Mouse (Mus musculus): ENCODE results near the gene Farsa.

The Farsa gene

DNA sequence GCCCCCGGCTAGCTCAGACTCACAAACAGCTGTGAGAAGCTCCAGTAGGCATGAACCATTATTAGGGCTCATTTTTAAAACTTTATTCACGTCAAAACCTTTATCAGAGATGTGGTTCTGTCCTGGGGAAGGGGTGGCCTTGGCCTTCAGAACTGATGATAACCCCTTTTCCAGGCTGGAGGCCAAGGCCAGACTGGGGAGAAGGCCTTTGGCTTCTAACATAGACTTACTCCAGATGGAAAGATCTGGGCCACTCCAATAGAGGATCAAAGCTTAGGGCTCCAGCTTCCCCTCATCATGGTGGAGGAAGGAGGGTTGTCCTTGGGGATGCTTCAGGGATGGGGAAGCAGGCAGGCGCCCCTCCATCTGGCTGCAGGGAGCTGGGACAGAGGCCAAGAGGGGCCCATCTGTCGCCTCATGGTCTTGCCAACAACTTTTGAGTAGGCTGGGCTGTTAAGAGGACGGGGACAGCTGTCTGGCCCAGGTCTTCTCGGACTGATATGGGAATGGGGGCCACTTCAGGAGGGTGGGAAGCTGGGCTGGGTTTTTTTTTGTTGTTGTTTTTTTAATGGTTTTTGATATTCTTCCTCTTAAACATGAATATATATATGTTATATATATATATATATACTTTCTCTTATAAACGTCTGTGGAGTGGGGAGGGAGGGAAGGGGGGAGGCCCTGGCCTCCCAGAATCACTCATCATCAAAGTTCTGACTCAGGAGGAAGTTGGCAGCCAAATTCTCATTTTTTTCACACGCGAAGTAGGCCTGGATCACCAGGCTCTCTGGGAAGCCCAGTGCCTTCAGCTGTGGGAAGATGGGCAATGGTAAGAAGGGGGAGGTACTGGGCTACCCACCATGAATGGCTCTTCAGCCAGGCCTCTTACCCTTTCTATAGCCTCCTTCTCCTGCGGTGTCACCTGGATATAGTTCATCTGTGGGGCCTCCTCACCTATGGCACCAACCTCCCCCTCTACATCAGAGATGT is 21.6 kb upstream of the Farsa start:
- peak; percentile 72 to 73 for DNase-seq (ENCODE audit: low spot score in 2 of 2)

- no peak for DNase-seq (ENCODE audit: low spot score in 2 of 2)
Observed at GRCm38 (mm10) chr8:84837149-84837911, 19.5 kb upstream of the Farsa start.

DNA sequence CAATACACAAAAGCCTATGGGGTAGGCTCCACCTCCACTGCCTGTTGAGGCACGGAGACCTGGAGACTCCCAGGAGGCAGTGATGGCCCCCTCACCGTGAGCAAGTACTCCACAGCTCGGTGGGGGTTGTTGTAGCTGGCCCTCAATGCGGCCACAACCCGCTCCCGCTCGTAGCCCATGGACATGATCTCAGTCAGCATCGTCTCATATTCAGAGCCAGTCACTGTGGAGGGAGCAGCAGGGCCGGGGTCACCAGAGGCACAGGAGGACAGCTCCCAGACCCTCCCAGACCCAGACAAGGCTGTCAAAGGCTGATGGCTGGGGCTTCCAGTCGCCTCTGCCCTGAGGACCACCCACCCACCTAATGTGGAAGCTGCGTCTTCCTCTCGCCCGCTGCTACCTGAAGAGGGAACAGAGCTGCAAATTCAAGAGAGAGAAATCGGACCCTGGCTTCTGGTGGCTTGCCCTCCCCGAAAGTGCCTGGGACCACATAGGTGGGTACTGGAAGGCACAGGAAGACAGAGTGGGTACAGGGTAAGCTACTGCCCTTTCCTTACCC is 18.8 kb upstream of the Farsa start:
- DNase-seq (ENCODE audit: low spot score in 2 of 2) = no peak

DNA sequence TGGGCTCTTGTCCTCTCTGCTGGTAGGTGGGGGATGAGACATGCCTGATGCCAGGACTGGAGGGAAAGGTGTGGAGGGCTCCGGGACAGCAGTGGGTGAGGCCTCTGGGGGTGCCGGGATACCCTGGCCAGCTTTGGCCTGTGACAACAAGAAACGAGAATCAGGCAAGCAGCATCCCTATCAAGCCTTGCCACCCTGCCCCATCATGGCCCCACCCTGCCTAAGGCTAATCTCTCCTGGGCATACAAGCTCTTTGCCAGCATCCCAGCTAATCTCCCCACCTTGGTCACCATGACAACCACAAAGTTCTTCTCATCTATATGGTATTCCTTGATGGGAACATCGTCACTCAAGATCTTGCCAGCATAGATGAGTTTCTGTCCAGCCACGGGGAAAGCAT is 18.3 kb upstream of the Farsa start:
- no peak for DNase-seq (ENCODE audit: low spot score in 2 of 2)

GRCm38 (mm10) chr8:84839411-84839810 is 17.4 kb upstream of the Farsa start:
- no peak for DNase-seq (ENCODE audit: low spot score in 2 of 2)

- DNase-seq (ENCODE audit: low spot score in 2 of 2) = no peak
Observed at GRCm38 (mm10) chr8:84839875-84840247, 16.9 kb upstream of the Farsa start.

- DNase-seq (ENCODE audit: low spot score in 2 of 2) = peak; percentile 93
Observed at GRCm38 (mm10) chr8:84840248-84840999, 16.4 kb upstream of the Farsa start, which contains the start of gene Rad23a. Gene Rad23a, minus strand, starts transcription at chr8:84840665.

DNA sequence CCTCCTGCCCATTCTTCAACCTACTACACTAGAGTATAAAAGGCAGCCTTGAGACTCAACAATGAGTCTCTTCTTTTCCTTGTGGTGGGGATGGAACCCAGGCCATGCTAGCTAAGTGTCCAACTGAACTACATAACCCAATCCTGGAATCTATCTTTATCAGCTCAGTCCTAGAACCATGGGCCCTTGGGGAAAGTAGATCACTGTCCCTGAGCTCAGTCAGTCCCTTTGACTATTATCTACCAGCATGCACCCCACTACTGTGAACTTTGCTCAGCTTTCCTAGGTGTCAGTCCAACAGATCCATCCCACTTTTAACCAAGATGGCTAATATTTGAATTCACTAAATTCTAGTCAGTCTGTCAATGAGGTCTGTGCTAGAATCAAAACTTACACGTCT is 15.3 kb upstream of the Farsa start:
- no peak for DNase-seq (ENCODE audit: low spot score in 2 of 2)

DNA sequence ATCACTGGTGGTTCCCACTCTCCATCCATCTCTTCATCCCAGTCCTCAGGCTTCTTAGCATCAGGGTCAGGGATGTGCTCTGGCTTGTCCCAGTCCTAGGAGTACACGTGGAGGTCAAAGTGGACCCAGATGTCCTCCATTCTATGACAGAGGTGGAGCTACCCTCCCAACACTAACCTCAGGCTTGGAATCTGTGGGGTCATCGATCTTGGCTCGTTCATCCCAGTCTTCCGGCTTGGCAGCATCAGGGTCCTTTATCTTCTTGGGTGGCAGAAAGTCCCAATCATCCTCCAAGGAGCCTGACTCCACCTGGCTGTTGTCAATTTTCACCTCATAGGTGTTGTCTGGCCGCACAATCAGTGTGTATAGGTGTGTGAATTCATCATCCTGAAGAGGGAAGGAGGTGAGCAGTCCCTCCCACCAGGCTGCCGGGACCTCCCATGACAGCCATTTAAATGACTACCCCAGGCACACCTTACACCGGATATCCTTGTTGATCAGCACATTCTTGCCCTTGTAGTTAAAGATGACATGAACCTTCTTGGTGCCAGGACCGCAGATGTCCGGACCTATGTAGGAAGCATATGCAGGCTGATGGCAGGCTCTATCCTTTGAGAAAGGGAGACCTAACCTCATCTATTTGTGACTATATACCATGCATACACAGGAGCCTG is 12.3 kb upstream of the Farsa start:
- DNase-seq (ENCODE audit: low spot score in 2 of 2) = no peak

GRCm38 (mm10) chr8:84845355-84846093 is 11.3 kb upstream of the Farsa start:
- DNase-seq (ENCODE audit: low spot score in 2 of 2) = no peak

DNA sequence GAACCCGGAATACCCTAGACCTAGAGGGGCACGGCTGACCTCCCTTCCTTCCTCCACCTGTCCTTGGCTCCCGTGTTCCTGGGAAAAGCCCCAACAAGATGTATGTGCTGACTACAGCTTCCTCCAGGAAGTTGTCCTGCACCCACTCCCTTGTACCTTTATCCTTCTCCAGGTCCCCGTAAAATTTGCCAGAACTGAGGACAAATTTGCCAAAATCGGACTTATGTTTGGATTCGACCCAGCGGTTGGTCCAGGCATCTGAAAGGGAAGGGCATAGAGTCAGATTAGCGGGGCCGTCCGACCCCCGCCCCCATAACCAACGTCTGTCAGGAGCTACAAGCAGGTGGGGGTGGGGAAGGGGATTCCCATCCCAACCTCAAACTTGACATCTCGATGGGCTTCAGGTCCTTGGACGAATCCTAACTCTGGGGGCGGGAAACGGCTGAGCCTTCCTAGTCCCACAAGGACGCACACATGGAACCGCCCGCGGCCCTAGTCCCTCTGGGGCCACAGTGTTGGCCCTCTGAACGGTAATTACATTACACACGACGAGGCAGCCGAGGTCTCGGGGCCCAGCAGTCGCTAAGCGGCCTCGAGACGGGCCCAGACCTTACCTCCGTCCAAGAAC is 10.6 kb upstream of the Farsa start:
- no peak for DNase-seq (ENCODE audit: low spot score in 2 of 2)

DNA sequence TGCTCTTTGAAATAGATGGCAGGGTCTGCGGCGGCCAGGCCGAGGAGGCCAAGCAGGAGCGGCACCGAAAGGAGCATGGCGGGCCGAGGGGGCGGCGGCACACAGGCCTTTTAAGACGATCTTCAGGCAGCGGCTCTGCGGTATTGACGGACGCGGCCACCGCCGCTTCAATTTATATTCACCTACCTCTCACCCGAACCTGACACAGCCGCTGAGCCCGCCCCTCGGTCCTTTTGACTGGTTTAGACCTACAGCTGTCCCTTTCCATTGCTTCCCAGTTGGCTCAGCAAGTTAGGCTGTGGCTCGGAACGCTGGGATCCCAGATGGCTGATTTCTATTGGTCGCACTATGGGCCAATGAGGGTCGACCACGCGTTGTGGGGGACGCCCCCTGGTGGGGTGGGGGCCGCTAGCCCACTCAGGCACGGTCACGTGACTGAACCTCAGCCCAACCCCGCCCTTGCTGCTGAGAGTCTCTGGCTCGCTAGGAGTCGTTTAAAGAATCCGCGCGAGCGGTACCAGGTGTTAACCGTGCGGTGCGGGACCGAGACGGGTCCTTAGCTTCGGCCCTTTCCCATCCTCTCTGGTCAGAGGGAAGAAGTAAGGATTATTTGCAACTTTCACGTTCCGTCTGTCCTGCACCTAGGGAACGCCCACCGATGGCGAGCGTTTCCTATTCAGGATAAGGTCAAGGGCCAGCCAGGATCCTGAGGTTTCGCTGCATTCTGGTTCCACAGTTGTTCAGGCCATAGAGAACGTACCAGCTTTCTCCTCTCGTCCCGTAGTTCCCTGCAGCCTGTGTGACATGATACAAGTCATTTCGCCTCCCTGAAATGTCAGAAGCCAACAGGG is 9.8 kb upstream of the Farsa start, which contains the start of gene Calr:
Gene Calr (minus strand): TSS at position 213 of the 851 bp plus-strand sequence.
- peak; percentile 99 to 100 for DNase-seq (ENCODE audit: low spot score in 2 of 2)

GRCm38 (mm10) chr8:84847684-84848435 is 8.9 kb upstream of the Farsa start:
- DNase-seq (ENCODE audit: low spot score in 2 of 2) = no peak

GRCm38 (mm10) chr8:84856434-84856833 is 355 bp upstream of the Farsa start:
- no peak for DNase-seq (ENCODE audit: low spot score in 2 of 2)

DNA sequence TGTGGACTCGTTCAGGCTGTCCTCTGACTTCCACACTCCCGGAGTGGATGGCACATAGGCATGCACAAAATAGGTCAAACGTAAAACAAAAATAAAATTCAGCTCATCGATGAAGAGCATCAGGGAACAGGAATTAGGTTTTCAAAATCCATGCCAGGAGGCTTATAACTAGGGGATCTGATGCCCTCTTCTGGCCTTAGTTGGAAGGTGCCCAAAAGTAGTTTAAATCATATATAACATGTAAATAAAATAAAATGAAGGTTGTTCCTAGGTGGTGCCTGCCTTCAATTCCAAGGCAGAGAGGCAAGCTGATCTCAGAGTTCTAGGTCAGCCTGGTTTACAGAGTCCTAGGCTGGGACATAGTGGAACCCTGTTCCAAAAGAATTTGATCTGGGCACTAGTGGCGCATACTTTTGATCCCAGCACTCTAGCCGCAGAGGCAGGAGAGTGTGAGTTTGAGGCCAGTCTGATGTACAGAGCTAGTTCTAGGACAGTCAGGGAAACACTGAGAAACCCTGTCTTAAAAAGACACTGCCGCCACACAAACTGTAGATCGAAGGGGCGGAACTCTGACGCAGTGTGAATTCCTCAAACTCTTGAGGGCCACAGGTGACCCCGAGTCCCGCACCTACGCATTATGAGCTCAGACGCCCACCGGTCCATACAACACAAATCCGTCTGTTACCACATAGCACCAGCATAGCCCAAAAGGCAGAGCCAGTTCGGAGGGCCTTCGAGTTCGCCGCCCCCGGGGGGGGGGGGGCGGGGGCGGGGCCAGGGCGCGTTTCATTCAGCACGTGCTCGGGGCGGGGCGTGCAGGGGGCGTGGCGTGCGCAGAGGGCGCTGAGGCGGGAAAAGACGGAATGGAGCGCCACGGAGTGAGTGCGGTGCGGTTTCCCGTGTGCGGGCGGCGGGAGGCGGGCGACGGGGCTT is 14.9 kb downstream of the Farsa start, which contains the start of gene Syce2:
Gene Syce2 (plus strand): TSS at position 736 of the 933 bp plus-strand sequence.
- peak in 1 of 2 experiments; percentile 46 for DNase-seq (ENCODE audit: low spot score in 2 of 2)

DNA sequence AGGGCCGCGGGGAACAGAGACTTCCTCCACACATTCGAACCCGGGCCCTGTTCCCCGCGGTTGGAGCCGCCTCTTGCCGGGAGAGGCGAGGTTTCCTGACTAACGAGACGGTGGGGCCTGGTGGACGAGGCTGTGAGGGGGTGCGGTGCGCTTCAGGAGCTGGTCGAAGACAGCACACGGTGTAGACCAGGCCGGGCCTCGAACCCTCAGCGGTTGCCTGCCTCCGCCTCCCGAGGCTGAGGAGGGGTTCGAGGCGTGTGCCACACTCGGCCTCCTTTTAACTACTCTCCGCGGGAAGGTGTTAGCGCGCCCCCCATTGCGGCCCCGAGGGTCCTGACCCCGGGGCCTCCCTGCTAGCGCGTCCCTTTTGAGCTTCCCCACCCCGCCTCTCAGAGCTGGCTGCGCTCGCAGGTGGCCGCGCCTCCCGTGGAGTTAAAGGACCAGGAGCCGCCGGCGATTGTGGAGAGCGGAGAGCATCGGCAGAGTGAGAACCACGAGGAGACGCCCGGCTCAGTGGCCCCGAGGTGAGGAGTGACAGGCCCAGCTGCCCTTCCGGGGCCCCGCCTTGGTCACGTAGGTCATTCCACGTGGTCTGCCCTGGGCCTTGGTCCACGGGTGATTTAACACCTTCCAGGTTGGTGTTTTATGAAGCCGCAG is 15.6 kb downstream of the Farsa start:
- no peak for DNase-seq (ENCODE audit: low spot score in 2 of 2)

Data from right cerebral cortex, adult 2 months (tissue).